Mouse (Mus musculus) cerebellum, postnatal 14 days (tissue): Measurements from ENCODE around the gene Camsap1.

Experiments
- DNase-seq, 2 experiments: peaks; one replicate each; pipeline ENCODE4 v3.0.0; 2021; ENCODE audit warnings: mixed read lengths in 2 of 2

The Camsap1 gene

DNA sequence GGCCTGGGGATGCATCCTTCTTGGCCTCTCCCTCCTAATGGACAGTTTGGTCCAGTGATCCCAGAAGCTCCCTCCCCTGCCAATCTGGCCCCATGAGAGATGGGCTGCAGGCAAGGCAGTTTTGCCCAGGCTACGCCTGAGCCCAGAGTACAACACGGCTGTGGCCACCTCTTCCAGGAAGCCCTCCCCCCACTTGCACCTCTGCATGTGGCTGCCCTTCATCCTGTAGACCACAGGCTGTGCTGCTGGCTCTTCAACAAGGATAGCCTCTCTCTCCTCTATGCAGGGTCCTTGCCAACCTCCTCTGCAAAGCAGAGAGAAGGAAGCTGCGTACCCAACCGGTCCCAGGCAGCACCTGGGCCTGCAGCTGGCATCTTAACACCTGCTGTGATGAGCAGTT is 104.0 kb downstream of the Camsap1 start:
- DNase-seq = peak; percentile 29 to 43

DNA sequence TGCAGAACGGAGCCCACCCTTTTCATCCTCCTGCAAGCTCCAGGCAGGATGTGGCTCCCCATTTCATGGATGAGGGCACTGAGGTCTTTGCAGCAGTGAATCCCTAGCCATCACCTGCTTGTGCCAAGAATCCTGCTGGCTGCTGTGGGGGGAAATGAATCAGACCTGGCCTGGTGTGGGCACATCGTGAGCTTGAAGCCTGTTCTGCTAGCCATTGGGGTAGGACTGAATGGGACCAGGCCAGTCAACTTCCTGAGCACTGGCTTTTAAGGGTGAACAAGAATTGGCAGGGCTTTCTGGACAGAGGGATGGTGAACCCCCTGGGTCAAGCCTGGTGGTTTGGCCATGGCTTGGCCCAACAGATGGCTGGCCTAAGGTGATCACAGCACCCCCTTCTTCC is 104.6 kb downstream of the Camsap1 start:
- peak; percentile 37 to 61 for DNase-seq

DNA sequence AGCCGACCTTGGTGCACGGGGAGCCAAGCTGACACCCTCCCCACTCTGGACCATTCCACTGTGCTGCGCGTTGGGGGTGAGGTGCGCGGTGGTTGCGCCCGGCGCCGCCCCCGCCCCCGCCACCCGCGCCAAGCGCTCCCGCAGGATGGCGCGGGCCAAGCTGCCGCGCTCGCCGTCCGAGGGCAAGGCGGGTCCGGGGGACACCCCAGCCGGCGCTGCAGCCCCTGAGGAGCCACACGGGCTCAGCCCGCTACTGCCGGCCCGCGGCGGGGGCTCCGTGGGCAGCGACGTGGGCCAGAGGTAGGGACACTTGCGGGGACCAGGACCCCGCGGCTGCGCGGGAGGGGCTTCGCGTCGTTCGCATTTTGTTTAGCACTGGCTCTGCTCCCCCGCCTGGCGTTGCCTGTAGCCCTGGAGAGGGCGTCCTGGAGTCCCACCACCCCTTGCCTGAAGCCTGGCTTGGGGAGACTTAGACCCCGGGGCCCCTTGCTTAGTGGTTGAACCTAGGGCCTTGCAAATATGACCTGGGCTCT is 105.3 kb downstream of the Camsap1 start:
- DNase-seq = peak; percentile 75 to 81

DNA sequence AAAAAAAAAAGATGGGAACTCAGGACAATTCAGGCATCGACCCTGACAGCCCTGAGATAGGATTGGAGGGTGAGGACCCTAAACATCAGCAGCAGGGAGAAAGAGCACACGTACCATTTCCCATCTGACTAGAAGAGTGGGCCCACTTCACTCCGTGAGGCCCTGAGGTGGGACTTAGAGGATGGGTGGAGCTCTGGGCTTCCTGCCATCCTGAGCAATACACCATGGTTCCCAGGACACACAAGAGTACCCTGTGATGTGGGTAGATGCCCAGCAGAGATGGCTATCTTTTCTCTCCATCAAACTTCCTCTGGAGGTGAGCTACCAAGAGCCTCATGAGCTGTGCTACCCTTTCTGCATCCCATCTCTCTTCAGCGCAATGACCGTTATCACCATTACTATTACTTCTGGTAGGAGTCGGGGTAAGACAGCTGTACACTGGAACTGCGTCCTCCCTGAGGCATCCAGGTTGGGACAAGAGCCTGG is 105.8 kb downstream of the Camsap1 start:
- peak in 1 of 2 experiments; percentile 23 for DNase-seq
